Mouse (Mus musculus) heart, adult 8-10 months (tissue): ENCODE measurements around the gene Mst1. TPM values are rescaled to one million over a fixed set of nuclear protein-coding genes. Genes with fewer than 3 reads are reported as not detected.

ENCODE experiments used
- DNase-seq: peaks from one replicate; pipeline ENCODE4 v3.0.0; 2022; ENCODE audit warnings: low spot score
- total RNA-seq, 4 experiments: library from RNA; stranded (reverse); gene quantifications; 2 replicates each; pipeline ENCODE4 v1.2.4; 2022

The Mst1 gene
- under 1 TPM in 1 of 4 experiments, not detected in 3; 0.14 TPM for total RNA-seq

GRCm38 (mm10) chr9:108080168-108080567 lies at the start of gene Mst1:
Gene Mst1, plus strand, starts transcription at chr9:108080436.
- DNase-seq = no peak

- DNase-seq = no peak
Observed at GRCm38 (mm10) chr9:108032126-108032525, 48.1 kb upstream of the Mst1 start.

GRCm38 (mm10) chr9:108035331-108036156 lies 44.7 kb upstream of the Mst1 start:
- DNase-seq = no peak

- no peak for DNase-seq
Observed at GRCm38 (mm10) chr9:108044751-108045492, 35.3 kb upstream of the Mst1 start.

GRCm38 (mm10) chr9:108046582-108046981 lies 33.7 kb upstream of the Mst1 start:
- DNase-seq = no peak

GRCm38 (mm10) chr9:108047601-108048565 lies 32.4 kb upstream of the Mst1 start:
- no peak for DNase-seq

- no peak for DNase-seq
Observed at GRCm38 (mm10) chr9:108048566-108048955, 31.7 kb upstream of the Mst1 start.

- peak; percentile 97 for DNase-seq
Observed at GRCm38 (mm10) chr9:108049016-108049455, 31.2 kb upstream of the Mst1 start, which contains the start of gene Gmppb. Gene Gmppb, plus strand, starts transcription at chr9:108049242.

GRCm38 (mm10) chr9:108049561-108050251 lies 30.5 kb upstream of the Mst1 start:
- DNase-seq = no peak

- no peak for DNase-seq
Observed at GRCm38 (mm10) chr9:108051184-108051930, 28.9 kb upstream of the Mst1 start.

GRCm38 (mm10) chr9:108051931-108052220 lies 28.4 kb upstream of the Mst1 start:
- no peak for DNase-seq

GRCm38 (mm10) chr9:108052411-108052810 lies 27.8 kb upstream of the Mst1 start:
- no peak for DNase-seq

GRCm38 (mm10) chr9:108052885-108053664 lies 27.2 kb upstream of the Mst1 start, which contains the start of gene Amigo3:
Gene Amigo3, plus strand, starts transcription at chr9:108053159.
- DNase-seq = peak; percentile 98

- DNase-seq = no peak
Observed at GRCm38 (mm10) chr9:108053665-108054225, 26.5 kb upstream of the Mst1 start.

GRCm38 (mm10) chr9:108054331-108055040 lies 25.8 kb upstream of the Mst1 start:
- DNase-seq = no peak

- DNase-seq = no peak
Observed at GRCm38 (mm10) chr9:108055061-108055460, 25.2 kb upstream of the Mst1 start.

GRCm38 (mm10) chr9:108055661-108056237 lies 24.5 kb upstream of the Mst1 start:
- no peak for DNase-seq
